Mouse (Mus musculus) megakaryocyte, embryonic 14.5 days (primary cell): ENCODE data around the gene Polr2f.

Experiments
- FLI1 ChIP-seq: IDR thresholded peaks from 2 replicates; pipeline ENCODE4 v1.6.1; 2012; ENCODE audit warnings: low read length, inconsistent platforms, mixed read lengths
- GATA1 ChIP-seq: IDR thresholded peaks from 3 replicates; pipeline ENCODE4 v1.6.1; 2012; ENCODE audit warnings: mixed read lengths, low read length, inconsistent platforms, borderline replicate concordance

GRCm38 (mm10) chr15:79135783-79136575 lies 4.8 kb upstream of the Polr2f start:
- no peak for TF ChIP-seq GATA1
- TF ChIP-seq FLI1, result no peak
